Mouse (Mus musculus) c-Kit-negative CD71-positive TER-119-positive erythroid progenitor cells, embryonic 14.5 days (primary cell): ENCODE measurements around the gene Gm6367.
"Not testable (repeated sequence)": the region's sequence is repeated elsewhere in the genome, so short reads cannot be mapped to it uniquely, and the experiment has no call there.

ENCODE experiments used
- DNase-seq: peaks from one replicate; pipeline ENCODE4 v3.0.0-alpha.2; 2013; ENCODE audit warnings: low read depth, low spot score

Gene Gm6367

DNA sequence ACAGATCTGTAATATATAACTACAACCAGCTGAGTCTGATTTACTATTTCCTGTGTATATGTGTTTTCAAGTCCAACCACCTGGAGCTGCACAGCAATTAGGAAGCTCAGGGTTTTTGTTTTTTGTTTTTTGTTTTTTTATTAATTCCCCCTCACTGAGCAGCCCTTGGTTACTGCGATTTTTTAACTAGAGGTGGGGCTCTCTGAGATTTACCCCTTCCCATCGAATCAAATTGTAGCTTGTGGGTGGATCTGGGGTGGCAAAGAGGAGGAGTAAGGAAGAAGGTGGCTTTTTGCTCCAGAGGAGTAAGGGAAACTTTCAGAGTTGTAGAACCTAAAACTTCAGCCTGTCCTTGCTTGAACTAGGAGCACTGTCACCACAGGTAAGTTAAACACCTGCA, at the start of gene Gm6367:
TSS of gene Gm6367 (plus strand) at position 301 of the 400 bp plus-strand sequence.
- DNase-seq: not testable (repeated sequence)
